Mouse (Mus musculus): Measurements from ENCODE around the gene Psmc3ip.

DNA sequence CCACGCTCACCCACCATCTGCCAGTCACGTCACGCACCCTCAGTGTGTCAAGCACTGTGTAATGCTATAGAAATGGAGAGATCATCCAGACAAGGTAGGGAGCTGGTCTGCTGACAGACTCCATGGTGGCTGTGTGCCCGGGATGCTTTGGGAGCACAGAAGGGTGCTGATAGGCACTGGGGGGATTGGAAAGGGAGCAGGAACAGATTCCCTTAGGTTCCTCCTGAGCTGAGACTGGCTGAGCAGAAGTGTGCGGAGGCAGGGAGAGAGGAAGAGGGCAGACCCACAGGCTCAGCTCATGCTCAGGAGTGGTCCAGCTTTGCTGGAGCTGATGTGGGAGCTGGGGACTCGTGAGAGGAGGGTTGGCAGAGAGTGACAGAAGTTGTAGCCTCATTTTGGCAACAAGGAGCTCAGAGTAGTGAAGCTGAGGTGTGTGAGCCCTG lies 44.2 kb downstream of the Psmc3ip start:
- no peak for TF ChIP-seq CTCF (IDR thresholded peaks at IDR 0.05; ENCODE audit: low read depth)
- TF ChIP-seq EP300 (IDR thresholded peaks at IDR 0.05; ENCODE audit: low read depth): no peak

Measured in liver, embryonic 14.5 days (tissue).